Comparison of ENCODE assay signal across 8 mouse cellular contexts in the genomic region with DNA sequence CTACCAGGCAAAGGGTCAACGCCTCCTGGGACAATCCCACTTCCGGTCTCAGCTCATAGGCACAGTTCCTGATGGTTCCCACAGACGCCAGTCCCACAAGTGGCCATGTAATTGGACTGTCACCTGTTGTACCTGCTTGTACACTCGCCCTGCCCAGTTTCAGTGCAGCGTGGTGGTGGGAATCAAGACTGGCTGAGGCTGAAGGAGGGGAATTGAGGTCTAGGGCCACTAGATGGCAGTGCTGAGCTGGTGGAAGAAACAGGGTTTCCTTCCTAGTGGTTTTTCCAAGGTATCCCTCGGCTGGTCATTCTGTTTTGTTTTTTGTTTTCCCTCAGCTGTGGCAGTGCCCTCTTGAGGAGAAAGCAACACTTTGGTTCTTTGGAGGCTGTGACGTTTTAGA. TPM values are rescaled to one million over a fixed set of nuclear protein-coding genes. Genes with fewer than 3 reads are reported as not detected.
DNase-seq lines count a peak whose midpoint lies in the region; ATAC-seq and TF ChIP-seq lines count a peak whose summit lies in the region.

Gene Gfap (minus strand): TSS at position 150 of the 400 bp plus-strand sequence.

- TF ChIP-seq POLR2A in limb, embryonic 14.5 days (IDR thresholded peaks at IDR 0.05; ENCODE audit: borderline replicate concordance, extremely low read depth, insufficient read depth, insufficient read length), result no peak

- H3K27ac ChIP-seq in limb, embryonic 14.5 days (replicated peaks; ENCODE audit: low read depth, low read length), result no peak within 1 kb of the TSS

- ATAC-seq in limb, embryonic 14.5 days (ENCODE audit: low FRiP score, low read depth), result peak; percentile 75; the same call in 1 of the 2 replicates

- H3K4me2 ChIP-seq in limb, embryonic 14.5 days (replicated peaks; ENCODE audit: low read depth, low read length, severe bottlenecking), result no peak within 1 kb of the TSS

- WGBS in limb, embryonic 14.5 days, result 15% methylated on average over 7 of the region's 7 CpGs

- no peaks in the 10 kb centered on the region for H3K9me3 ChIP-seq in limb, embryonic 14.5 days (ENCODE audit: control insufficient read depth, low read length)

- no peaks in the 10 kb centered on the region for H3K4me1 ChIP-seq in limb, embryonic 14.5 days (ENCODE audit: control insufficient read depth, insufficient read depth, low read length)

- no peak within 1 kb of the TSS for H3K9ac ChIP-seq in limb, embryonic 14.5 days (ENCODE audit: low read depth, low read length, severe bottlenecking)

- H3K27me3 ChIP-seq in limb, embryonic 14.5 days (ENCODE audit: control insufficient read depth, insufficient read depth, low read length), result no peaks in the 10 kb centered on the region
- no peaks in the 10 kb centered on the region for H3K27me3 ChIP-seq in splenic B cell, adult 2 months (ENCODE audit: control insufficient read depth, insufficient read depth, low read length, poor library complexity, severe bottlenecking)

- peaks cover 11% of the 10 kb centered on the region for H3K36me3 ChIP-seq in limb, embryonic 14.5 days (ENCODE audit: control insufficient read depth, insufficient read depth, low read length)
- H3K36me3 ChIP-seq in splenic B cell, adult 2 months (ENCODE audit: control insufficient read depth, insufficient read depth, low read length, poor library complexity, severe bottlenecking), result no peaks in the 10 kb centered on the region

- no peak within 1 kb of the TSS for H3K4me3 ChIP-seq in limb, embryonic 14.5 days (replicated peaks; ENCODE audit: low read length)

- DNase-seq in left cerebral cortex, adult 18-20 months (ENCODE audit: low spot score in 2 of 2), result peak; percentile 72 to 86
- DNase-seq in left cerebral cortex, adult 11 months (ENCODE audit: low spot score), result no peak
- DNase-seq in embryo, embryonic 10.5 days (ENCODE audit: low spot score), result peak; percentile 91
- DNase-seq in heart, adult 11 months, result peak; percentile 95
- peak; percentile 79 for DNase-seq in kidney, adult 18-20 months
- DNase-seq in limb, embryonic 14.5 days (ENCODE audit: low spot score), result peak; percentile 86
- peak; percentile 17 to 39 for DNase-seq in natural killer cell, adult 2 months (ENCODE audit: low spot score in 2 of 2)
- peak; percentile 71 for DNase-seq in splenic B cell, adult 2 months (ENCODE audit: low read depth, low spot score)

RNA-seq across cellular contexts. Expression of gene Gfap, which starts in this region (rescaled TPM):
- 100 to 1,000 TPM; 137 to 174 TPM for total RNA-seq in left cerebral cortex, adult 18-20 months (2021)
- 0.48 and 0.65 TPM in 2 replicates for polyA plus RNA-seq in limb, embryonic 14.5 days (2012; rRNA removed)
- 0.48 and 0.50 TPM in 2 replicates for polyA plus RNA-seq in limb, embryonic 14.5 days (2014; fragmentation: Nextera tagmentation; extraction: Ambion mirVana)

Comparison
In these comparisons a context has a peak if more than half of its experiments do, and no peak if none do; other contexts are left out.
1. Peak in DNase-seq and ATAC-seq in limb, embryonic 14.5 days; RNA of the gene not detected or under 1 TPM.